8 mouse cellular contexts compared by ENCODE assay signal in the genomic region with DNA sequence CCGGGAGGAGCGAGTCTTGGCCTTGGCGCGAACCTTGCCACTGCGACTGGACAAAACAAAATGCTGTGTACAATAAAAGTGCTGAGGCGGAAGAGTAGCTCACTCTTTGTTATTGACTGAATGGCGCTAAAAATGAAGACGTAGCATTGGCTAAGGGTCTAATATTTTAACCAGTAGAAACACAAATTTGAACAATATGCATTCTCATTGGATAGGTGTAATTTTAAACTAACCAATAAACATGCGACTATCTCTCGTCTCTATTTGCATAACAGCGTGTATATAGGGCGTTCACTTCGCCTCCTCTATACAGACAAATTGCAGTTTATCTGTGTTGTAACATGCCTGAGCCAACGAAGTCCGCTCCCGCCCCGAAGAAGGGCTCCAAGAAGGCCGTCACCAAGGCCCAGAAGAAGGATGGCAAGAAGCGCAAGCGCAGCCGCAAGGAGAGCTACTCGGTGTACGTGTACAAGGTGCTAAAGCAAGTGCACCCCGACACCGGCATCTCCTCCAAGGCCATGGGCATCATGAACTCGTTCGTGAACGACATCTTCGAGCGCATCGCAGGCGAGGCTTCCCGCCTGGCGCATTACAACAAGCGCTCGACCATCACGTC. TPM values are rescaled to one million over a fixed set of nuclear protein-coding genes. Genes with fewer than 3 reads are reported as not detected.
DNase-seq lines count a peak whose midpoint lies in the region; ATAC-seq lines count a peak whose summit lies in the region.
"Not testable (repeated sequence)": the region's sequence is repeated elsewhere in the genome, so short reads cannot be mapped to it uniquely, and the experiment has no call there.

A gene (plus strand): TSS at position 288 of the 616 bp plus-strand sequence.

- DNase-seq in adrenal gland, adult 2 months, result peak; percentile 69
- peak; percentile 93 for DNase-seq in embryo, embryonic 11 days
- DNase-seq in gastrocnemius, postnatal 25 days, result peak; percentile 18
- peak; percentile 53 to 58 for DNase-seq in left cerebral cortex, adult 8-10 months (ENCODE audit: low spot score in 2 of 2)
- DNase-seq in right cerebral cortex, adult 18-20 months, result peak; percentile 64
- peak; percentile 33 to 51 for DNase-seq in urinary bladder, postnatal 36 days (ENCODE audit: low spot score in 2 of 2)

- H3K79me2 ChIP-seq in macrophage (ENCODE audit: inconsistent target), result not testable (repeated sequence)

- WGBS in macrophage (ENCODE audit: missing documents), result 0% methylated on average over 23 of the region's 37 CpGs

- H3K27ac ChIP-seq in macrophage, result peak within 1 kb of the TSS; percentile 65

- peak; percentile 95 for ATAC-seq in inflammation-experienced regulatory T-cells, adult 6 months

- H3K36me3 ChIP-seq in macrophage (ENCODE audit: inconsistent target), result not testable (repeated sequence)

- peak within 1 kb of the TSS; percentile 6; the same call in 1 of the 2 replicates for H3K4me3 ChIP-seq in macrophage (ENCODE audit: inconsistent target)

RNA-seq across cellular contexts. Expression of the gene that starts here (rescaled TPM):
- total RNA-seq in adrenal gland, adult 2 months (2021), result 1 to 10 TPM; 6.5 to 7.0 TPM
- 0.28 and 0.56 TPM in 2 replicates for polyA plus RNA-seq in adrenal gland, adult 2 months (2012; rRNA removed)
- total RNA-seq in gastrocnemius, postnatal 25 days (2021), result 1 to 10 TPM; 1.1 to 5.1 TPM
- polyA plus RNA-seq in inflammation-experienced regulatory T-cells, adult 6 months (2017; shearing (Covaris generic)), result 1 to 10 TPM in 2 of 3 experiments, not detected in 1; 1.6 to 4.7 TPM
- total RNA-seq in left cerebral cortex, adult 8-10 months (2022), result 1 to 10 TPM; 2.5 to 5.9 (median 4.5) TPM
- total RNA-seq in macrophage (2018; cell fraction: chromatin; rRNA removed), result 1 to 10 TPM in 10 of 26 experiments, not detected in 16; 2.3 to 6.3 (median 3.2) TPM
- 10 to 100 TPM in 18 of 26 experiments, 1 to 10 TPM in 8; 3.5 to 37.0 (median 11.5) TPM for total RNA-seq in macrophage (2018; cell fraction: cytosol; rRNA removed)
- total RNA-seq in macrophage (2018; cell fraction: nucleus; rRNA removed), result 10 to 100 TPM in 2 of 26 experiments, 1 to 10 TPM in 13, not detected in 11; 1.5 to 21.3 (median 2.7) TPM
- not detected in 3 replicates for polyA plus RNA-seq in macrophage (2018)

Comparison
In these comparisons a context has a peak if more than half of its experiments do, and no peak if none do; other contexts are left out.
1. Peak in every context shown above with its lines: DNase-seq, ATAC-seq, H3K4me3 ChIP-seq and H3K27ac ChIP-seq.
2. DNase-seq: peak in every context shown above with its lines; median percentile 93 in embryo, embryonic 11 days; 69 in adrenal gland, adult 2 months; 64 in right cerebral cortex, adult 18-20 months; 56 in left cerebral cortex, adult 8-10 months; 42 in urinary bladder, postnatal 36 days; 18 in gastrocnemius, postnatal 25 days.